Mouse (Mus musculus): Measurements from ENCODE around the gene Oaf.
A peak's percentile ranks its signal among the peaks of the same experiment; 100 is the strongest.

Oaf gene

DNA sequence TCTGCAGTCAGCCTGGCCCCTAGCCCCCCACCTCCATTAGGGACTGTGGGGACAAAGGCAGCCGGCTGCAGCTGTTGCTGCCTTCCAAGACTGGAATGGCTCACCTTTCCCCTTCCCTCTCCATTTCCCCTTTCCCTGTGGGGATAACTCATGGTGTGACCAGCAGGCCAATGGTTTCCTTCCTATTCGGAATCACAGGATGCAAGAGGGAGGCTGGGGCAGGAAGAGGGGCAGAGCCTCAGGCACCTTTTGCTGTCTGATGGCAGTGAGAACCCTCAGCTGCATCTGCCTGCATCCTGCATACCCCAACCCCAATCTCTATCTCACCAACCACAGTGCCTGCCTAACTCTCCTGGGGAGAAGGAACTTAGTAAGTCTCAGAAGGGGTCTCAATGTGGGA is 14.2 kb downstream of the Oaf start:
- no peak for DNase-seq (ENCODE audit: low spot score)

DNA sequence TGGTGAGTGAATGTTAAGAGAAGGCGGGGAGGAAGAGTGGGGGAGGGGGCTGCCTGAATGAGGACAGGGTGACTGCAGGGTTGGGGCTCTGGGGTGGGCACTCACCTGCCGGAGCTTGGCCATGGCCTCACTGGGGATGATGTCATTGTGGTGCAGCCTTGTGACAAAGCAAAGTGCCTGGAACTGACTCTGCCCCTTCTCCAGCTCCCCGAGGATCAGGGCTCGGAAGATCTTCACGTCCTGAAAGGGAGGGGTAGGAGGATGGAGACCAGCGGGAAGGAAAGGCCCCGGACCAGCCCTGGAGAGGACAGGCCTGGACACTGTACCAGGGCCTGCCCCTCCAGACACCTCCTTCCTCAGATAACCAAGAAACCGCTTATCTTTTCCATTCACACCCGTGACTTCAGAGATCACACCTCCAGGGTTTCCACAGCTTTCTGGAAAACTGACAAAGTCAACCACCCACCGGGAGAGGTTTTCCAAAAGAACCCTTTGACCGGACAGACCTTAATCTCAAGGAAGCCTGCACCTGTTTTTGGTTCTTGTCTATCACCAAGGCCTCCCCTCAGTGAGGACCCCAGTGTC is 14.8 kb downstream of the Oaf start:
- no peak for DNase-seq (ENCODE audit: low spot score)

DNA sequence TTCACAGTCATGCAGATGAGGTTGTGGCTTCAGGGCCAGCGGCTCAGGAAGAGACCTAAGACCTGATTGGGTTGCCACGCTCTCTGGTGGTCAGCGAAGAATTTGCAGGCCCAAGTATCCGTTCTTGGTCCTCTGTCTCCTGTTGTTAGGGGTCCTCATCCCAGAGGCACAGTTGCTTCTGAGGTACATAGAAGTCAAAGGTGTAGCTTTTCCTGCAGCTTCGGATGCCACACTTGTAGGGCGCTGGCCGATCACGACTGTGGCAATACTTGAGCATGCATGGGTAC is 17.3 kb downstream of the Oaf start:
- no peak for DNase-seq (ENCODE audit: low spot score)

DNA sequence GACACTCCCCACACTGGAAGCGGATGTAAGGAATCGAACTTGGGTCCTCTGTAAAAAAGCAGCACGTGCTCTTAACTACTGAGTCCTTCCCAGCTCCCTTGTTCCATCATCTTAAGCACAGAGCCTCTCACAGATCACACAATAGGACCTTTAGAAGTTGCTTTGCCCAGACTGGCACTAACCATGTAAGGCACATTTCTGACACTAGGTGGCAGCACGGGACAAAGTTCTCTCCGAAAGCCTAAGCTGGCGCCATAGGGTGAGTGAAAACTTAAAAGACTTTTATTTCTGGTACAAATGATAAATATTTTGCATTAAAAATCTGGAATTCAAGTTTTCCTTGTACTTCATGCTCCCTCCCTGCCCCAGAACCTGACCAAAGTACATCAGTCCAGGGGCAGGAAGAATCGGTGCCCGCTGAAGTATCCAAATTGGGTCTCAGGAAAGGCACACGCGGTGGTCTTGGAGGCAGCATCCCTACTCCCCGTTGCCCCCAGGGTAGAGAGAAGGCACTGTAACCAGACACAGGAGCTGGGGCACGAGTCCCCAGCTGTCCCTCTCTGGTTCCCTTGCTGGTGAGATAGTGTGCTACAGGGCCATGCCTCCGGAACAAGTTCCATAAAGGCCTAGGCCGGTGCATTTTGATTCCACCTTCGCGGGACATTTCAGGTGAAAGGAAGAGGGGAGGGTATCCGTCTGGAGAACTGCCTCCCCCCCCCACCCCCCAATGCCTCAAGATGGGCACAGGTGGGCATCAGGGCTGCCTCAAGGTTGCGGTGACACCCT is 17.9 kb downstream of the Oaf start:
- peak; percentile 78 for DNase-seq (ENCODE audit: low spot score)

DNA sequence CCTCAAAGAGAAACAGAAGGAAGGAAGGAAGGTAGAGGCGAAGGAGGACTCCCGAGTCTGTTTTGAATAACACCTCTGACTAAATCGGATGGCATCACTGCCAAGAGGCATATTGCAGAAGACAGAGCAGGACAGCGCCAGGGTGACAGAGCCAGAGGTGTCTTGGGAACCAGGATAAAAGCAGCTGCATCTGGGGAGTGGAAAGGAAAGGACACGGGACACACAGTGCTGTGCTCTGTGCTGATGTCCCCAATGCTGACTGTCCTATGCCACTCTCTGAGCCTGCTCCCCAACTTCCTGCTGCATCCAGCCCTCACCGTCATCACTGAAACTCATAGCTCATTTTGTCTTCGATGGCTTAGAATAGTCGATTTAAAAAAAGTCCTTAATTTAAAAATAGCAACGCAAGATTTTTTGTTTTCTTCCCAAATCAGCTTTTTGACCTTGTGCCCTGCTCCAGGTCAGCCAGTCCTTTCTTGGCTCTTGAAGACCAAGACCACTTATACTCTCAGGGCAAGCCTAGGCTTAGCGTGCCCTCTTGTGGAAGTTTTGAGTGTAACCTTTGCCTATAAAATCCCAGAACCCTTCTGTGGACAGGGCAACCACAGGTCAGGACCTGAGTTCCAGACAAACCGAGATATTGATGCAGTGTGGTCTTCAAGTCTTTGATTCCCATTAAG is 28.8 kb downstream of the Oaf start:
- DNase-seq (ENCODE audit: low spot score), result no peak

DNA sequence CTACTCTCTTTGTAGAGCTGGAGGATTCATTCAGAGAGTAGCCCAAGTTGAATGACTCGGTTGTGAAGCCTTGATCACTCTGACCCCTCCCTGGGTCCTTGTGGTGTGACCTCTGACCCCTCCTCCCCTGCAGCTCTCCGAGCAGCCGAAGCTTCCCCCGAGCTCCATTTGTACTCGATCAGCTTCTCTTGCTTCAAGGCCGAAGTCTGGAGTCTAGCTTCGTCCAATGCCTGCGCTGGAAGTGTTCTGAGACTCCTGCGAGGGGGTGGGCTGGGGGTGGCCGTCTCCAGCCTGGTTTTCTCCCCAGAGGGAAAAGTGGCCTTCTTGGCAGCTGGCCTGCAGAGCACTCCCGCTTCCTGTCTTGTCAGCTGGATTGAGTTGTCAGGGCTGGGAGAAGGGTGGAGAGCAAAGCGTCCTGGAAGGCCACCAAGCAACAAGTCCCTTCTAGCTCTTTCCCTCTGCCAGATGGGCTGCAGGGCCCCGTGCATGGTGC is 29.5 kb downstream of the Oaf start, which contains the start of gene Pou2f3:
TSS of gene Pou2f3 (minus strand) at position 180 of the 493 bp plus-strand sequence.
- DNase-seq (ENCODE audit: low spot score), result no peak

DNA sequence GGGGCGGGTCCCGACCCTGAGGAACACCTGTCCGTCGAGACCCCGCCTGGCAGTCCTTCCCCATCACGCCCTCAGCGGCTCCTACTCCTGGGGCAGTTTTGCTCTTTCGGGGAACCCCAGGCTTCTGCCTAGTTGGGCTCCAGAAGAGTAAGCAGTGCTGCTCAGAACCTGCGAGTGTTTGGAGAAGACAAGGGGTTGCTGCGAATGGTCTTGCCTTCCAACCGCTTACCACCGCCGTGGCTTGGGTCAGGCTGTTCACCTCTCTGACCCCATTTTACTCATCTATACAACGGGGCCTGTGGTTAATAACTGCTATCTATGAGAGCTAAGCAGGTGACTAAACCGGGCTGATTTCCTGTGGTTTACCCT is 33.7 kb downstream of the Oaf start:
- no peak for DNase-seq (ENCODE audit: low spot score)

DNA sequence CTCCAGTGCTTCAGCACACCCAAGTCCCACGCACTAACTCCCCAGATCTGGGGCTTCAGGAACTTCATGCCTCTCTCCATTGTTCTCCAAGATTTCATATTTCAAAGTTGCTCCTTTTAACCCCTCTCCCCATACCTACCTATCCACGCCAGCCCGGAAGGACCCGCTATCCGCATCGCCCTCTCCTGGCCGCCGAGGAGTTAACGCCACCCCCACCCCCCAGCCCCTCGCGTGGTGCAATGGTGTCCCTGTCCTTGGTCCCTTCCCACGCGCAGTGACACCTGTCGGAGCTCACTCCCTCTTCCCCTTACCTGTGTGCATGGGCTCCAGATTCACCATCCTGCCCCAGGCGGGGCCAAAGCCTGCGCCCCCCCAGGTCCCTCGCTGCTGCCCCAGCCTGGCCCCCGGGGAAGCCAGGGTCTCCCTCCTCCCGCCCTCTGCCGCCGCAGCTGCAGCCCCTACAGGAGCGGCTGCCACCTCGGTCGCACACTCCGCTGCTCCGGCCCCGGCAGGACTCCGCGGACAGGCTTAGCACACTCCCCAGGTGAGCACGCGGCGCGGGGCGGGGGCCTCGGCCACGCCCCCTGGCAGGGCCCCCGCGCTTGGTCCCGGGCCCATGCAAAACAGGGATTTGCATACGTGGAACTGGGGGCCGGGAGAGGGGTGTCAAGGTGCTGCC is 34.2 kb downstream of the Oaf start:
- DNase-seq (ENCODE audit: low spot score), result no peak

DNA sequence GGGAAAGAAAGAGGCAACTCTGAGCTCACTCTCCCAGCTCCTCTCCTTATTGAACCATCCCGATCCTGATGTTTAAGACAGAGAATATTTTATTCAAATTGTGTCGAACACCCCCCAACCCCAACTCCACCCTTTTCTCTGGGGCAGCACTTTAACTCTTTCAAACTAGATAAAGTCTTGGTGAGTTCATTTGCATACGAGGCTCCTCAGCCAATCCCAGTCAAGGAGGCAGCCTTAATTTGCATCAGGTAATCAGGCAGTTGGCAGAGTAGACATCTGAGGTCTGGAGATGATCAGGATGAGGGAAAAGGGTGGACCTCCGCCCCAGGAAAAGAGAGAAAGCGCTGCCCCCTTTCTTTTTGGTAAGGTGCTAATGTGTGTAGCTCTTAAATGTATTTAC is 39.5 kb downstream of the Oaf start:
- DNase-seq (ENCODE audit: low spot score), result no peak

DNA sequence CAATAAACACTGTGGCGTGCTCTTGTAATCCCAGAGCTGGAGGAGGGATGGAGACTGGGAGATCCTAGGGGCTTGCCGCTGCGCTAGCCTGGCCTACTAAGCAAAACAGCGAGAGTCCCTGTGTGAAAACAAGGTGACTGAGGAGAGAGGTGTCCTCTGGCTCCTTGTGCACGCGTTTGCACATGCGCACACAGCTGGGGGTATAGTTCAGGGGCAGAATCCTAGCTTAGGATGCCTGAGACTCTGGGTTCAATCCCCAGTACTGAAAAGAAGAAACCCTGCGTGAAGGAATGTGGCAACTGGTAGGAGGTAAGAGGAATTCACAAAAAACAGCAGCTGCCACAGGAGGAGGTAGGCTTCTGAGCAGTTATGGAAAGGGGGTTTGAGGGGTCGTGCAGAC is 45.7 kb downstream of the Oaf start:
- DNase-seq (ENCODE audit: low spot score), result no peak

DNA sequence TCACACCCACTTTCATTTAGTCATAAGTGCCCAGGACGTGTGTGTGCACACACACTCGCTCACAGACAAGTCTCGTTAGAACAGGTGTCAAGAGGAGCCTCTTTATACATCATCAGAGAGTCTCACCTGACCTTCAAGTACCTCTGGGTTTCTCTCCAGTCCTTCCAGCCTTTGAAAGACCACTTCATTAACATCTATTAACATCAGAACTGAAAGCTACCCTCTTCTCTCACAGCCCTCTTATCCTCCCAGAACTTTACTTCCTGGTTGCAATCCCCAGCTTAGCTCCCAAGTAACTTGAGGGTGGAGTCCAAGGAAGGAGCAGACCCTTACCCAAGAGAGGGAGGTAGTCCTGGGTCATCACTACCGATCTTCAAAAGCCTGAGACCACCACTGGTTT is 48.1 kb downstream of the Oaf start:
- DNase-seq (ENCODE audit: low spot score), result no peak

DNA sequence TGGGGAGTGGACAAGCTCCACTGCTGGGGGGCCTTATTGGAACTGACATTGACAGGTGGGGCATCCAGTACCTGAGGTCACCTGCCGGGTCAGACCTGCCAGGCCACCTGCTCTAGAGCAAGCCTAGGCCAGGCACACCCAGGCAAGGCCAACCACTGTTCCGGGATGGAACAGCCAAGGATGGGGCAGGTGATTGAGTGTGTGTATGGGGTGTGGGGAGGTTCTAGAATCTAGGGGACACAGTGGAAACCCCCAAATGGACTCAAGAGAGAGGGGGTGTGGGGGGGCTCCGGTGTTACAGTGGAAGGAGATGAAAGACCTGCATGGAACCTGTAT is 50.7 kb downstream of the Oaf start:
- DNase-seq (ENCODE audit: low spot score), result no peak

DNA sequence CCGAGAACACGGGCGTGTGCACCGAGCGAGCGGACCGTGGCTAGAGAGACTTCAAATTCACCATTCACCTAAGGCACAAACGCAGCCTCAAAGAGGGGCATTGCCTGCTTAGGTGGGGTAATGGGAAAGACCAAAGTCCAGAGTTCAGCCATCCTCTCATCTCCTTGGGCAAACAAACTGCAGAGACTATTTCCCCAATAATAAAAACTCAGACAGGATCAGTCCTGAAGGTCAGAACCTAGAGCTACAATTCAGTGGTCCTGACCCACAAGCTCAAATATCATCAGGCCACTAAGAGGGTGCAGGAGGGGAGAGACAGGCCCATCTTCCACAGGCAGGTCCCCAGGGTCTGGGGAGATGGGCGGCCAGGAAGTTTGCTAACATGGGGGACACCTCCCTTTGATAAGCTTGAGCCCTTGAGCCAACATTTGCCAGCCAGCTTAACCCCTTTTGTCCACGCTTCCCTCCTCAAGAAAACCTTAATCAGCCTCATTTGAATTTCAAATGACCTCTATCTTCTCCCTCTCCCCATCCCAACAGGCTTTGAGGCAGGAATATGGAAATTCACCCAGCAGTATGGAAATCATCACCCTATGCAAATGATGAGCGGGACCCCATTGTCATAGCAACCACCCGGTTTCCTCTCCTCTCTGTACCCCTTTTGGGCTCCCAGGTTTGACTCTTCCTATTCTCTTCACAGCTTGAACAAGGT is 51.2 kb downstream of the Oaf start:
- DNase-seq (ENCODE audit: low spot score), result no peak

DNA sequence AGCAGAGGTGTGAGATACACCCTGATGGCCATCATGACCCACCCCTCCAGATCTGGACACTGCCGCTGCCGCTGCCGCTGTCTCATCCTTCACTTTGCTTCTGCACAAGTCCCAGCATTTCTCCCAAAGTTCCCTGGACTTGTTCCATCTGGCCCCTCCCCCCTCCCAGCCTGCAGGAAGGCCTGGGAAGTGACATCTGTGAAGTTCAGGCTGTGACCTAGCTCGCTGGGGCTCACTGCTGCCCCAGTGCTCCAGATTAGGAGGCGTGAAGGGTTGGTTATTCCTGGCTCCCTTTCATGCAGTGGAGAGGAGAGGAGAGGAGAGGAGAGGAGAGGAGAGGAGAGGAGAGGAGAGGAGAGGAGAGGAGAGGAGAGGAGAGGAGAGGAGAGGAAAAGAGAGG is 60.1 kb downstream of the Oaf start:
- DNase-seq (ENCODE audit: low spot score), result no peak

DNA sequence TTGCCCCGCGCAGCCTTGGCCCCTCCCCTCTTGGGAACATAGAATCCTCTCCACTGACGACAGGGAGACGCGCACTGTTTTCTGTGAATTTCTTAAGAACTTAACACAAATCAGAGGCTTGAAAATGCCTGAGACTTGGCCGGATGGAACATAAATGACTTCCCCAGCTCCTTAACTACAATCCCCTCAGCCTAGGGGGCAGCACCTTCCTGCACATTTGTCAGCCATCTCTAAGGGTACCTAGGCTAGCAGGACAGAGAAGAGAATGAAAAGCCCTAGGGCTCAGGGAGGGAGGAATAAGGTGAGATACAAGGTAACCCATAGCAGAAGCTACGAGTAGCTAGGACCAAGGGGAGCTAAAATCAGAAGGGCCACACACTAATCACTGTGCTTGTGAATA is 61.5 kb downstream of the Oaf start:
- no peak for DNase-seq (ENCODE audit: low spot score)

All from left cerebral cortex, adult 11 months (tissue).